Comparison of ENCODE assay signal across 8 mouse cellular contexts in genomic region chr12:12810943-12811342, GRCm38 (mm10).
DNase-seq lines count a peak whose midpoint lies in the region; ATAC-seq and TF ChIP-seq lines count a peak whose summit lies in the region.

No protein-coding gene starts in this region.

- no peaks in the 10 kb centered on the region for H3K36me3 ChIP-seq in intestine, postnatal 0 days (ENCODE audit: control insufficient read depth, insufficient read depth)
- no peaks in the 10 kb centered on the region for H3K36me3 ChIP-seq in thymus, adult 2 months (ENCODE audit: control insufficient read depth, insufficient read depth, low read length)

- TF ChIP-seq POLR2A in lung, adult 2 months (IDR thresholded peaks at IDR 0.05; ENCODE audit: borderline replicate concordance, extremely low read depth, low read depth, low read length), result no peak
- TF ChIP-seq POLR2A in thymus, adult 2 months (IDR thresholded peaks at IDR 0.05; ENCODE audit: control insufficient read depth, extremely low read depth, insufficient read depth, low read length, poor library complexity), result no peak

- DNase-seq in adrenal gland, adult 2 months, result peak; percentile 33
- DNase-seq in adrenal gland, adult 18-20 months (ENCODE audit: low spot score in 2 of 2), result no peak
- DNase-seq in embryo, embryonic 9.5 days (ENCODE audit: extremely low spot score), result peak; percentile 53
- DNase-seq in lung, adult 2 months, result peak; percentile 35
- DNase-seq in testis, postnatal 14 days (ENCODE audit: low spot score), result peak; percentile 59
- DNase-seq in c-Kit-positive CD71-positive TER-119-positive erythroid progenitor cells, embryonic 14.5 days (ENCODE audit: low spot score), result no peak
- no peak for DNase-seq in thymus, adult 2 months

- H3K4me1 ChIP-seq in intestine, postnatal 0 days (replicated peaks; ENCODE audit: control insufficient read depth, insufficient read depth, low read length), result 0 out of 2 replicates have a peak, but pooled peaks cover 15% of the 10 kb centered on the region
- H3K4me1 ChIP-seq in lung, adult 2 months (ENCODE audit: control insufficient read depth, insufficient read depth, low read length), result peaks cover 7% of the 10 kb centered on the region; the same call in 1 of the 2 replicates
- 0 out of 2 replicates have a peak, but pooled peaks cover 3% of the 10 kb centered on the region for H3K4me1 ChIP-seq in thymus, adult 2 months (replicated peaks; ENCODE audit: control insufficient read depth, insufficient read depth, low read length)

- no peak for ATAC-seq in intestine, postnatal 0 days

- H3K4me3 ChIP-seq in intestine, postnatal 0 days (ENCODE audit: low read depth, low read length), result no peak overlapping the region
- no peak overlapping the region for H3K4me3 ChIP-seq in lung, adult 2 months (replicated peaks; ENCODE audit: extremely low read depth, low read depth, low read length)
- H3K4me3 ChIP-seq in thymus, adult 2 months (ENCODE audit: control insufficient read depth, insufficient read depth, low read length), result no peak overlapping the region

- 9% methylated on average over 7 of the region's 7 CpGs for WGBS in intestine, postnatal 0 days
- WGBS in lung, adult 2 months, result 25% methylated on average over 7 of the region's 7 CpGs
- WGBS in thymus, adult 2 months, result 64% methylated on average over 7 of the region's 7 CpGs

- H3K27ac ChIP-seq in intestine, postnatal 0 days (ENCODE audit: low read depth, low read length), result no peak overlapping the region
- H3K27ac ChIP-seq in thymus, adult 2 months (ENCODE audit: control insufficient read depth, insufficient read depth, low read length), result no peak overlapping the region

- H3K4me2 ChIP-seq in intestine, postnatal 0 days (replicated peaks; ENCODE audit: low read depth), result peak overlapping the region; percentile 52; the same call in 1 of the 2 replicates

- H3K9ac ChIP-seq in intestine, postnatal 0 days (ENCODE audit: low read depth, low read length), result no peak overlapping the region

- no peak for TF ChIP-seq CTCF in intestine, postnatal 0 days (IDR thresholded peaks at IDR 0.05; ENCODE audit: low read depth)
- no peak for TF ChIP-seq CTCF in lung, adult 2 months (IDR thresholded peaks at IDR 0.05; ENCODE audit: insufficient read depth, low read length)
- TF ChIP-seq CTCF in thymus, adult 2 months (IDR thresholded peaks at IDR 0.05; ENCODE audit: borderline replicate concordance, control insufficient read depth, extremely low read depth, insufficient read depth, low read length, poor library complexity), result no peak

- no peaks in the 10 kb centered on the region for H3K27me3 ChIP-seq in intestine, postnatal 0 days (replicated peaks; ENCODE audit: control insufficient read depth, insufficient read depth, low read length)
- no peaks in the 10 kb centered on the region for H3K27me3 ChIP-seq in thymus, adult 2 months (ENCODE audit: control insufficient read depth, insufficient read depth, low read length)

- no peaks in the 10 kb centered on the region for H3K9me3 ChIP-seq in intestine, postnatal 0 days (ENCODE audit: control insufficient read depth)

Comparison
In these comparisons a context has a peak if more than half of its experiments do, and no peak if none do; other contexts are left out.
1. DNase-seq: peak in adrenal gland, adult 2 months (single experiment), embryo, embryonic 9.5 days (single experiment), lung, adult 2 months (single experiment) and testis, postnatal 14 days (single experiment); none in adrenal gland, adult 18-20 months (0 of 2), c-Kit-positive CD71-positive TER-119-positive erythroid progenitor cells, embryonic 14.5 days (single experiment) and thymus, adult 2 months (single experiment).